Mouse (Mus musculus): Measurements from ENCODE around the gene Sult2a4.
"Not testable (repeated sequence)": the region's sequence is repeated elsewhere in the genome, so short reads cannot be mapped to it uniquely, and the experiment has no call there.

Gene Sult2a4

GRCm38 (mm10) chr7:13989507-13989906, at the start of gene Sult2a4:
TSS of gene Sult2a4 (minus strand) at chr7:13989607.
- not testable (repeated sequence) for DNase-seq (ENCODE audit: low spot score)

- DNase-seq (ENCODE audit: low spot score): not testable (repeated sequence)
These were observed 41.4 kb upstream of the Sult2a4 start for GRCm38 (mm10) chr7:14030831-14031230.

- no peak for DNase-seq (ENCODE audit: low spot score)
These were observed 23.7 kb upstream of the Sult2a4 start for GRCm38 (mm10) chr7:14013083-14013482.

GRCm38 (mm10) chr7:14010686-14011085, 21.3 kb upstream of the Sult2a4 start:
- not testable (repeated sequence) for DNase-seq (ENCODE audit: low spot score)

All from retina, embryonic 14.5 days (tissue).